Mouse (Mus musculus): Measurements from ENCODE around the gene Mpzl3.

- TF ChIP-seq POLR2A (IDR thresholded peaks at IDR 0.05; ENCODE audit: extremely low read depth, insufficient read depth, low read length) = no peak
- no peak for TF ChIP-seq CTCF (IDR thresholded peaks at IDR 0.05; ENCODE audit: extremely low read depth, insufficient read depth, low read length)
Observed at GRCm38 (mm10) chr9:45097877-45098276, 42.9 kb downstream of the Mpzl3 start.

Measured in cortical plate, adult 2 months (tissue).